Mouse (Mus musculus): ENCODE measurements at regions not wholly inside any gene's neighbourhood (a gene's known extent, or its start where the extent isn't known, plus 50 kb on each side); places are given as distances from the start of the nearest gene placed in this dataset.
"Not testable (repeated sequence)": the region's sequence is repeated elsewhere in the genome, so short reads cannot be mapped to it uniquely, and the experiment has no call there.

DNA sequence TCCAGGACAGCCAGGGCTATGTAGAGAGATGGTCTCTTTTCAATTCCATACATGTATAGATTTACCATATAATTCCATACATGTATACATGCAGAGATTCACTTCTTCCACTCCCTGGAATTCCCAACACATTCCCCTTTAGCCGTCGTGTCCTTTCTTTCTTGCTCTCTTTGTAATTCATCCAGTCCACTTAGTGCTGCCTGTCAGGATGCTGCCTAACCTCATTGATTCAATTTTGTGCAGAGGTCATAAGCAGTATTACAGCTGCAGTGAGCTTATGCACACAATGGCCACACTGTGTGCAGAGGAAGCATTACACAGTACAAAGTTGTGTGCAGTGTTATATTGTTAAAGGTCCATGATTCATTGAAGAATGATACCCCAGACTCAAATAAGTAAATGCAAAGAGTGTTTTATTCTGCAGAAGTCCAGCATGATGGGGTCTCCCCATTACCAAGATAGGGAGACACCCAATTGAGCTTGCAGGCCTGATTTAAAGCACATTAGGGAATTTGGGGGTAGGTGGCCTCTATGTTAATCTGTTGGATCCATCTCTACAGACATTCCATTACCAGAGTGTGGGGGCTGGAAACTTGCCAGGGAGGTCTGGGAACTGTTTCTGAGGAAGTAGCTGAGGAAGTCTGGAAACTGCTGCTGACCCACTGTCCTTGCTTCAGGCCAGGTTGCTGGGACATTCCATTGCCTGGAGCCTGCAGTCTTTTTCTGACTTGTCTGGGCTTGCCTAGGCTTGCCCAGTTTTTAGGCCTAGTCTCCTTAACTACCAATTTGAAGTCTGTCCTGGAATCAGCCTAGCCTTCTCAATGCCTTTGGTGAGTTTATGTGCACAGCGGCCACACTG is 72.8 kb downstream of the Fam161a start:
- 63% methylated on average over 3 of the region's 3 CpGs for WGBS
- no peak for DNase-seq (ENCODE audit: low spot score)
- no peak for ATAC-seq (replicated peaks; ENCODE audit: low FRiP score)
- no peaks in the 10 kb centered on the region for H3K4me1 ChIP-seq (replicated peaks; ENCODE audit: control insufficient read depth, insufficient read depth, low read length)
- no peaks in the 10 kb centered on the region for H3K9me3 ChIP-seq (ENCODE audit: control insufficient read depth, low read length)
- H3K27ac ChIP-seq (ENCODE audit: low read depth, low read length), result no peak overlapping the region
- no peak overlapping the region for H3K9ac ChIP-seq (ENCODE audit: low read length)
- H3K36me3 ChIP-seq (ENCODE audit: control insufficient read depth, insufficient read depth, low read length), result no peaks in the 10 kb centered on the region
- no peaks in the 10 kb centered on the region for H3K27me3 ChIP-seq (ENCODE audit: control insufficient read depth, insufficient read depth, low read length)
- no peak overlapping the region for H3K4me2 ChIP-seq (ENCODE audit: low read depth, low read length, severe bottlenecking)
- H3K4me3 ChIP-seq (ENCODE audit: low read depth, low read length), result no peak overlapping the region

DNA sequence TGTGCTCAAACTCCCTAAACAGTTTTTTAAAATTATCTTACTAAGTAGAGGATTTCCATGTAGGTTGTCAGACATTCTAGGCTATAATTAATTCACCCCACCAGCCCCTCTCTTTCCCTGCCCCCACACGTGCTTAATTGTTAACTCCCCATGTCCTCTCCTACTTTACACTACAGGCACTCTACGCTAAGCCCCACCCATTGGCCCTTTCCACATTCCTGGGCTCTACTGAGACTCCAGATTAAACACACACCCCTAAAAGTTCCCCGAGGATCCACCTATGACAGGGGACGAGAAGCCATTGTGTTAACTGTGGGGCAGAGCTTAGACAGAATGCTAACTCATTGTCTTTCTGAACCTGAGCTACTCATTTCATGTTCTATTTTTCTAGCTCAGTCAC is 74.3 kb downstream of the Fam161a start:
- Histone ChIP-seq H3K4me2 (ENCODE audit: low read depth, low read length, severe bottlenecking) (no peak overlapping the region), H3K27ac (ENCODE audit: low read depth, low read length) (no peak overlapping the region), H3K4me3 (ENCODE audit: low read depth, low read length) (no peak overlapping the region), H3K36me3 (ENCODE audit: control insufficient read depth, insufficient read depth, low read length) (no peaks in the 10 kb centered on the region), H3K4me1 (replicated peaks; ENCODE audit: control insufficient read depth, insufficient read depth, low read length) (no peaks in the 10 kb centered on the region), H3K9me3 (ENCODE audit: control insufficient read depth, low read length) (no peaks in the 10 kb centered on the region), H3K9ac (ENCODE audit: low read length) (no peak overlapping the region), H3K27me3 (ENCODE audit: control insufficient read depth, insufficient read depth, low read length) (no peaks in the 10 kb centered on the region)
- ATAC-seq (replicated peaks; ENCODE audit: low FRiP score) (no peak), DNase-seq (ENCODE audit: low spot score) (no peak)
- 64% methylated on average over 4 of the region's 4 CpGs for WGBS

DNA sequence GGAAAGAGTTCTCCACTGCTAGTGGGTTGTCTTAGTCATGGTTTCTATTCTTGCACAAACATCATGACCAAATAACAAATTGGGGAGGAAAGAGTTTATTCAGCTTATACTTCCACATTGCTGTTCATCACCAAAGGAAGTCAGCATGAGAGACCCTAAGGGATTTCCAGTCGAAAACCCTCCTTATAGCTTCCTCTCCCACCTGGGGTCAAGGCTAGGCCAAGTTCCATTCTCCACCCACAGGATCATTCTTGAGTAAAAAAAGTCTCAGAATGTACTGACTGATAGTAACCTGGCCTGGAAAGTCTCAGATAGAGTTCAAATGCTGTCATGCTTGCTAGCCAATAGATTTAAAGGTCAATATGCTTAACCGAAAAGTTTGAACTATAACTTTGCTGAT is 76.5 kb downstream of the Fam161a start:
- ATAC-seq (replicated peaks; ENCODE audit: low FRiP score); H3K27me3 ChIP-seq (ENCODE audit: control insufficient read depth, insufficient read depth, low read length): not testable (repeated sequence)
- 94% methylated on average over 2 of the region's 2 CpGs for WGBS

DNA sequence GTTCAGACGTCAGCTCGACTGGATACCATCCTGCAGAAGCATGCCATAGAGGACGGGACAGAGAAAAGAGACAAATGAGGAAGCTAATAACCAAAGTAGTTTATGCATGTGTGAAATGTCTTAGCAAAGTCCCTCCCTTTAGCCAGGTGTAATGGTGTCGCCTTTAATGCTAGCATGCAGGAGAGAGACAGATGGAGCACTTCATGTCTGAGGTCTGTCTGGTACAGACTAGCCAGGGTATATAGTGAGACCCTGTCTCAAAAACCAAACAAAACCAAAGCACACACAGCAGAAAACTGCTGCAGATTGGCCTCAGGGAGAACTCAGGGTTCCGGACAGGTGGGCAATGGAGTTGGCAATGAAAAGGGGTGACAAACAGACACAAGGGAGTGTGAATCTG is 88.0 kb downstream of the Fam161a start:
- DNase-seq (ENCODE audit: low spot score) (no peak), ATAC-seq (replicated peaks; ENCODE audit: low FRiP score) (no peak)
- Histone ChIP-seq H3K36me3 (ENCODE audit: control insufficient read depth, insufficient read depth, low read length) (no peaks in the 10 kb centered on the region), H3K27me3 (ENCODE audit: control insufficient read depth, insufficient read depth, low read length) (no peaks in the 10 kb centered on the region), H3K9me3 (ENCODE audit: control insufficient read depth, low read length) (no peaks in the 10 kb centered on the region), H3K4me3 (ENCODE audit: low read depth, low read length) (no peak overlapping the region), H3K4me1 (replicated peaks; ENCODE audit: control insufficient read depth, insufficient read depth, low read length) (no peaks in the 10 kb centered on the region), H3K9ac (ENCODE audit: low read length) (no peak overlapping the region), H3K27ac (ENCODE audit: low read depth, low read length) (no peak overlapping the region), H3K4me2 (ENCODE audit: low read depth, low read length, severe bottlenecking) (no peak overlapping the region)
- 89% methylated on average over 5 of the region's 5 CpGs for WGBS

More for the DNA sequence above, 76.5 kb downstream of the Fam161a start:
- not testable (repeated sequence) for H3K9me3 ChIP-seq (ENCODE audit: control insufficient read depth, low read length); H3K4me1 ChIP-seq (replicated peaks; ENCODE audit: control insufficient read depth, insufficient read depth, low read length); H3K4me3 ChIP-seq (ENCODE audit: low read depth, low read length); H3K9ac ChIP-seq (ENCODE audit: low read length); H3K27ac ChIP-seq (ENCODE audit: low read depth, low read length); H3K4me2 ChIP-seq (ENCODE audit: low read depth, low read length, severe bottlenecking); DNase-seq (ENCODE audit: low spot score); H3K36me3 ChIP-seq (ENCODE audit: control insufficient read depth, insufficient read depth, low read length)

DNA sequence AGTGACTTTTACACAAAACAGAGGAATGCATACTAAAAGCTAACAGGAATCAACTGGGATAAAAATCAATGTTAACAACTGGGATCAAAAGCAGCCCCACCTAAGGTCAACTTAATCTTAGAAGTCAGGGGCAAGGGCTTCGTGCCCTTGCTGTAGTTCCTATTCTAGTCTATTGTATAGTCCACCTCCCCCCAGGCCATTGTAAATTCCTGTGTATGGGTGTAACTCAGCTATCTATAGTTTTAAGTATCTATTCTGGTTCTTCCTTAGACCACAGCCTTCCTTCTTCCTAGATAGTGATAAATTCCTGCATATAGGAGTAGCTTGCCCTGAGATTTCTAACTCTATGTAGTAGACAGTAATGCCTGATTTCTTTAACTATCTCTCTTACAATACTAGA is 88.4 kb downstream of the Fam161a start:
- not testable (repeated sequence) for H3K9me3 ChIP-seq (ENCODE audit: control insufficient read depth, low read length); H3K36me3 ChIP-seq (ENCODE audit: control insufficient read depth, insufficient read depth, low read length); H3K4me1 ChIP-seq (replicated peaks; ENCODE audit: control insufficient read depth, insufficient read depth, low read length); ATAC-seq (replicated peaks; ENCODE audit: low FRiP score); H3K4me3 ChIP-seq (ENCODE audit: low read depth, low read length); H3K4me2 ChIP-seq (ENCODE audit: low read depth, low read length, severe bottlenecking); H3K27me3 ChIP-seq (ENCODE audit: control insufficient read depth, insufficient read depth, low read length); DNase-seq (ENCODE audit: low spot score); H3K9ac ChIP-seq (ENCODE audit: low read length); H3K27ac ChIP-seq (ENCODE audit: low read depth, low read length)
- 50% methylated on average over 1 of the region's 1 CpGs for WGBS

DNA sequence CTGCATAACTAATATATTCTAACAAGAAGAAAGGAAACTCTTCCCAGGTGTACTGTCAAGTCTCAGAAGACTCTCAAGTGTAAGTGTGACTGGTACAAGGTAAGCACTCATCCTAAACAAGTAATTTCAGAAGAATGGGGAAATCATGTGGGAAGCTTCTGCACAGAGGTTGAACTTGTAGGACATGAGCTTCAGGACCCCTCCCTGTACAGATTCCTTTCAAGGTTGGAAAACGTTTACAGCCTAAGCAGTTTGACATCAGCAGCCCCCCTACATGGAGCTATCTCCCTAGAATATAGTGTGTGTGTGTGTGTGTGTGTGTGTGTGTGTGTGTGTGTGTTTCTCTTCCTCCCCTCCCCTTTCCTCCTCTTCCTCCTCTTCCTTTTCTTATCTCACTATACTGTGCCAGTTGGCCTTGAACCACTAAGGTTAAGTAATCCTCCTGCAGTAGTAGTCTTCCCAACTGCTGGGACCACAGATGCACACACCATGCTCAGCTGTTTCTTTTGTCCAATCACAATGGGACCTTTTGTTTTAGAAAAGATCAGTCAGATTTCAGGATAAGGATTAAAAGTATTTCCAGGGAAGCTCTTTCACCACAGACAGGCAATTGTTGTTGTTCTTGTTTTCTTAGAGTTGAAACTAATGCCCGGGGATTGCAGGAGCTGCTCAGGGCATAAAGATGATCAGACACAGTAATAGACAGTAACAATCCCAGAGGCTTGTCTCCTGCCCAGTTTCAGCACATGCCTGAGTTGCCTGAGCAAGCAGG is 89.3 kb downstream of the Fam161a start:
- Histone ChIP-seq H3K4me2 (ENCODE audit: low read depth, low read length, severe bottlenecking) (no peak overlapping the region), H3K36me3 (ENCODE audit: control insufficient read depth, insufficient read depth, low read length) (no peaks in the 10 kb centered on the region), H3K9ac (ENCODE audit: low read length) (no peak overlapping the region), H3K27me3 (ENCODE audit: control insufficient read depth, insufficient read depth, low read length) (no peaks in the 10 kb centered on the region), H3K9me3 (ENCODE audit: control insufficient read depth, low read length) (no peaks in the 10 kb centered on the region), H3K4me3 (ENCODE audit: low read depth, low read length) (no peak overlapping the region), H3K4me1 (replicated peaks; ENCODE audit: control insufficient read depth, insufficient read depth, low read length) (no peaks in the 10 kb centered on the region), H3K27ac (ENCODE audit: low read depth, low read length) (no peak overlapping the region)
- DNase-seq (ENCODE audit: low spot score), result no peak
- 51% methylated on average over 2 of the region's 2 CpGs for WGBS
- ATAC-seq (replicated peaks; ENCODE audit: low FRiP score), result no peak

DNA sequence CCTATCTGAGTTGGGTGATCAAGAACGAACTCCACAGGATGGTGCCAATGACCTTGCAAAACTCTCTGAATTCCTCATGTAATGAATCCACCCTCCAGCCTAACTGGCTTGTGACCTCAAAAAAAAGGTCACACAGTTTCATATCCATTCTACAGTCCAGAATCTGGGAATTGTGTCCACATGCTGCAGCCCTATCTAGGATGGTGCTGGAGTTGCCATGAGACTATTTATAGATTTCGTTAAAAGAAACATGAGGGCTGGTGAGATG is 89.8 kb downstream of the Fam161a start:
- no peaks in the 10 kb centered on the region for H3K36me3 ChIP-seq (ENCODE audit: control insufficient read depth, insufficient read depth, low read length)
- WGBS, result 70% methylated on average over 2 of the region's 2 CpGs
- no peaks in the 10 kb centered on the region for H3K4me1 ChIP-seq (replicated peaks; ENCODE audit: control insufficient read depth, insufficient read depth, low read length)
- no peak overlapping the region for H3K4me3 ChIP-seq (ENCODE audit: low read depth, low read length)
- no peak for ATAC-seq (replicated peaks; ENCODE audit: low FRiP score)
- H3K27me3 ChIP-seq (ENCODE audit: control insufficient read depth, insufficient read depth, low read length), result no peaks in the 10 kb centered on the region
- no peak for DNase-seq (ENCODE audit: low spot score)
- H3K4me2 ChIP-seq (ENCODE audit: low read depth, low read length, severe bottlenecking), result no peak overlapping the region
- H3K9me3 ChIP-seq (ENCODE audit: control insufficient read depth, low read length), result no peaks in the 10 kb centered on the region
- H3K27ac ChIP-seq (ENCODE audit: low read depth, low read length), result no peak overlapping the region
- H3K9ac ChIP-seq (ENCODE audit: low read length), result no peak overlapping the region

DNA sequence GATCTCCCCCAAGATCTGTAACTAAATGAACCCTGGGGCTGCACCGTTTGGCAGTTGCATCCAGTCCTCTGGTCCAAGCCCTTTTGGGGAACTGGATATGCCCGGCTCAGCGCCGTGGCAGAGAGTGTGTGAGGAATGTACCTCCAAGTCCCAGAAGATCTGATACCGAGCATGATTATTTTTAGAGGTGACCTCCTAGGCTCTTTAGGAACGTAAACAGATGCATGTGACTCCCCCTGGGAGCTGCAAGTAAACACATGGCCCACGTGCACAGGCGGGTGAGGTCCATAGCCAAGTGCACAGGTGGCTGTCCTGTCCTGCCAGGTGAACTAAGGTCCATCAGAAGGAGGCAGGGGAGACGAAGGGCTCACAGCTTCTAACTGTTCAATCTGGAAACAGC is 107.3 kb downstream of the Fam161a start:
- ATAC-seq (replicated peaks; ENCODE audit: low FRiP score) (no peak), DNase-seq (ENCODE audit: low spot score) (no peak)
- 85% methylated on average over 9 of the region's 9 CpGs for WGBS
- Histone ChIP-seq H3K4me3 (ENCODE audit: low read depth, low read length) (no peak overlapping the region), H3K27me3 (ENCODE audit: control insufficient read depth, insufficient read depth, low read length) (no peaks in the 10 kb centered on the region), H3K36me3 (ENCODE audit: control insufficient read depth, insufficient read depth, low read length) (no peaks in the 10 kb centered on the region), H3K4me1 (replicated peaks; ENCODE audit: control insufficient read depth, insufficient read depth, low read length) (no peaks in the 10 kb centered on the region), H3K9me3 (ENCODE audit: control insufficient read depth, low read length) (no peaks in the 10 kb centered on the region), H3K27ac (ENCODE audit: low read depth, low read length) (no peak overlapping the region), H3K9ac (ENCODE audit: low read length) (no peak overlapping the region), H3K4me2 (ENCODE audit: low read depth, low read length, severe bottlenecking) (no peak overlapping the region)
